Mouse (Mus musculus) limb, embryonic 15.5 days (tissue): ENCODE measurements around the gene Ubqln4. TPM values are rescaled to one million over a fixed set of nuclear protein-coding genes. Genes with fewer than 3 reads are reported as not detected.
A peak's percentile ranks its signal among the peaks of the same experiment; 100 is the strongest.
"Not testable (repeated sequence)": the region's sequence is repeated elsewhere in the genome, so short reads cannot be mapped to it uniquely, and the experiment has no call there.

Experiments
- ATAC-seq: fragments of 200-750 bp; cut with Nextera tagmentation; 2 replicates; pipeline ENCODE4 v1.8.0; 2017; ENCODE audit warnings: low read depth, moderate TSS enrichment; ENCODE audit not compliant: insufficient number of reproducible peaks, low FRiP score, low TSS enrichment
- H3K27ac ChIP-seq: fragments of 300-500 bp; sonication (generic); 2 replicates; pipeline ENCODE4 v1.5.1; 2015; ENCODE audit warnings: moderate library complexity, mild to moderate bottlenecking, inconsistent platforms
- H3K27me3 ChIP-seq: fragments of 300-500 bp; sonication (generic); 2 replicates; pipeline ENCODE4 v1.6.1; 2015; ENCODE audit warnings: inconsistent platforms
- H3K36me3 ChIP-seq: fragments of 300-500 bp; sonication (generic); 2 replicates; pipeline ENCODE4 v1.6.1; 2015; ENCODE audit warnings: inconsistent platforms
- H3K4me1 ChIP-seq: fragments of 300-500 bp; sonication (generic); 2 replicates; pipeline ENCODE4 v1.6.1; 2015; ENCODE audit warnings: inconsistent platforms
- H3K4me2 ChIP-seq: fragments of 300-500 bp; sonication (generic); 2 replicates; pipeline ENCODE4 v1.6.1; 2015; ENCODE audit warnings: mild to moderate bottlenecking, inconsistent platforms
- H3K4me3 ChIP-seq: fragments of 300-500 bp; sonication (generic); 2 replicates; pipeline ENCODE4 v1.5.1; 2015; ENCODE audit warnings: mild to moderate bottlenecking, inconsistent platforms
- H3K9ac ChIP-seq: fragments of 300-500 bp; sonication (generic); 2 replicates; pipeline ENCODE4 v1.6.1; 2015; ENCODE audit warnings: inconsistent platforms
- H3K9me3 ChIP-seq: fragments of 300-500 bp; sonication (generic); 2 replicates; pipeline ENCODE4 v1.6.1; 2016; ENCODE audit warnings: inconsistent platforms
- WGBS: fragments of 180-500 bp; shearing (Covaris S2); methylation state at CpG from one replicate; pipeline ENCODE4 v1.1.7; 2015; 5-methylcytosine and 5-hydroxymethylcytosine counted together
- polyA plus RNA-seq: library from polyadenylated mRNA; unstranded; fragments of >200 nt; fragmentation: Nextera tagmentation; extraction: Ambion mirVana; gene quantifications from 2 replicates; pipeline ENCODE4 v1.2.1, GENCODE M21; 2015

Ubqln4 gene
- polyA plus RNA-seq, 1 experiment from 2014 or later = 44.1 TPM

DNA sequence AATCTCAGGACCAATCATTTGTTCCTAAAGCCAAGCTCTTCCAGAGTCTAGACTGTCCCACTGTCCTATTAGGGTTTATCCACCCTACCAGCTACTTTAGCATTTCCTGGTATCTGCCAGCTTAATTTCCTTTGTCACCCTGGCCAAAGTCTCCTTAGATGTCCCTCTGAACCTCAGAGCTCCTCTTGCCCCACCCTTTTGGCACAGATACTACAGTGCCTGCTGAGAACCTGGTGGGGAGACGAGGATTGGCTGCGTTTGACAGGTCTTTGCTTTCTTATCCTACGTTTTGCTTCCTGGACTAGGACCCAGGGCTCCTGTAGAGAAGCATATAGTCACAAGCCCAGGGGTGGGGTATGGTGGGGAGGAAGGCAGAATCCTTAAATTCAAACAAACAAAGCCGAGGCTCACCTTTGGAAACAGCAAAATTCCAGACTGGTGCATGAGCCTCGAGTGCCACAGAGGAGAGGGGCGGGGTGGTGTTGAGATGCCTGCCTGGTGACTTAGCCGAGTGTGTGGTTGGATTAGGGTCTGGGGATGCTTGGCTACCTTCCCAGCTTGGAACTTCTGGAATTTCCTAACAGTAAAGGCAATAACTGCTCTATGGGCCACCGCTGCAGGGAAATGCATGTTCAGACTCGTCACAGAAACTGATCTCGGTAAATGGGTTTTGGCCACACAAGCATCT lies 40.5 kb downstream of the Ubqln4 start:
- 0 out of 2 replicates have a peak, but pooled peaks cover 2% of the 10 kb centered on the region for H3K36me3 ChIP-seq
- no peak overlapping the region for H3K9ac ChIP-seq
- H3K27me3 ChIP-seq = no peaks in the 10 kb centered on the region
- peaks cover 26% of the 10 kb centered on the region for H3K4me1 ChIP-seq
- H3K9me3 ChIP-seq = no peaks in the 10 kb centered on the region
- no peak for ATAC-seq
- peak overlapping the region; percentile 65; the same call in 1 of the 2 replicates for H3K27ac ChIP-seq
- H3K4me2 ChIP-seq = no peak overlapping the region
- no peak overlapping the region for H3K4me3 ChIP-seq
- WGBS = 24% methylated on average over 10 of the region's 10 CpGs

GRCm38 (mm10) chr3:88596547-88596946 lies 43.0 kb downstream of the Ubqln4 start:
- ATAC-seq, H3K36me3 ChIP-seq, H3K27ac ChIP-seq, H3K27me3 ChIP-seq, H3K4me3 ChIP-seq, H3K4me2 ChIP-seq, H3K9ac ChIP-seq, H3K9me3 ChIP-seq: not testable (repeated sequence)
- peaks cover 23% of the 10 kb centered on the region for H3K4me1 ChIP-seq
- 66% methylated on average over 4 of the region's 4 CpGs for WGBS

- WGBS = 77% methylated on average over 4 of the region's 4 CpGs
- no peaks in the 10 kb centered on the region for H3K36me3 ChIP-seq
- H3K4me3 ChIP-seq = no peak overlapping the region
- peaks cover 6% of the 10 kb centered on the region for H3K4me1 ChIP-seq
- H3K4me2 ChIP-seq = no peak overlapping the region
- no peaks in the 10 kb centered on the region for H3K27me3 ChIP-seq
- no peaks in the 10 kb centered on the region for H3K9me3 ChIP-seq
- no peak overlapping the region for H3K9ac ChIP-seq
- no peak for ATAC-seq
- no peak overlapping the region for H3K27ac ChIP-seq
These were observed 48.9 kb downstream of the Ubqln4 start for GRCm38 (mm10) chr3:88602466-88602865.

GRCm38 (mm10) chr3:88603714-88604161 lies 50.2 kb downstream of the Ubqln4 start:
- no peak overlapping the region for H3K27ac ChIP-seq
- no peaks in the 10 kb centered on the region for H3K9me3 ChIP-seq
- 22% methylated on average over 6 of the region's 6 CpGs for WGBS
- ATAC-seq = no peak; the same call in 1 of the 2 replicates
- H3K27me3 ChIP-seq = no peaks in the 10 kb centered on the region
- H3K4me3 ChIP-seq = no peak overlapping the region
- no peaks in the 10 kb centered on the region for H3K36me3 ChIP-seq
- no peak overlapping the region for H3K4me2 ChIP-seq
- H3K9ac ChIP-seq = no peak overlapping the region
- H3K4me1 ChIP-seq = peaks cover 12% of the 10 kb centered on the region

- Histone ChIP-seq H3K4me2 (no peak overlapping the region), H3K4me3 (no peak overlapping the region), H3K9ac (no peak overlapping the region), H3K27ac (no peak overlapping the region), H3K36me3 (no peaks in the 10 kb centered on the region), H3K27me3 (no peaks in the 10 kb centered on the region), H3K9me3 (no peaks in the 10 kb centered on the region), H3K4me1 (peaks cover 12% of the 10 kb centered on the region)
- 90% methylated on average over 7 of the region's 7 CpGs for WGBS
- ATAC-seq = no peak
These were observed 51.3 kb downstream of the Ubqln4 start for GRCm38 (mm10) chr3:88604863-88605262.

GRCm38 (mm10) chr3:88605666-88606065 lies 52.1 kb downstream of the Ubqln4 start, which contains the start of gene Arhgef2:
Gene Arhgef2, plus strand, starts transcription at chr3:88605966.
- H3K9ac ChIP-seq = peak within 1 kb of the TSS; percentile 11; the same call in 1 of the 2 replicates
- ATAC-seq, H3K4me2 ChIP-seq, H3K9me3 ChIP-seq, H3K4me3 ChIP-seq, H3K27me3 ChIP-seq, H3K27ac ChIP-seq, H3K36me3 ChIP-seq: not testable (repeated sequence)
- peaks cover 12% of the 10 kb centered on the region for H3K4me1 ChIP-seq
- 83% methylated on average over 2 of the region's 2 CpGs for WGBS

DNA sequence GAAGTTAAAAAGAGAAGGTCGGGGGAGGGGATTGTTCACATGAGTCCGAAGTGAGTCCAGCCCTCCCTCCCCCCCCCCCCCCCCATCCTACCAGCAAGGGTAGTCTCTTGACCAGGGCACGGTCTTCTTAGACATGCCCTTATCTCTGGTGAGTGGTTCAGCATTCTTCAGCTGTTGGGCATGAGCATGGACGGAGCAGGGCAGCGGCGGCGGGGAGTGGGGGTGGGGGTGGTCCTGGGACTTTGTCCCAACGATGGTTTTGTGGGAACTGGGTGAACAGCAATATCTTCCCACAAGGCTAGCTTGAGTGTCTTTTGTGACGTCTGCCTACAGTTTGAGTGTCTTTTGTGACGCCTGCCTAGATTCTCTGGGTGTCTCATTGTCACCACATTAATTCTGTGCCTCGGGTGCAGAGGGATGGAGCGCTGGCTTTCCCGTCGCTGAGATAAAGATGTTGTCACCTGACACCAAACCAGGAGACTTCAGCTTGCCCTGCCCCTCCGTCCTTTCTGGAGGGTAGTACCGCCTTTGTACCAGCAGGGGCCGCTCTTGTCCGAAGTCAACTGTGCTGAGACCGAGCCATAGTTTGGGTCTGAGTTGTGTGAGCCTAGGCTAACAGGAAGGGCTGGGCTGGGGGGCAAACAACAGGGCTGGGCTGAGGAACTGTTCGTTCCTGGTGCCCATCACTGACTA lies 53.7 kb downstream of the Ubqln4 start:
- no peak overlapping the region for H3K27ac ChIP-seq
- peaks cover 12% of the 10 kb centered on the region for H3K4me1 ChIP-seq
- no peaks in the 10 kb centered on the region for H3K36me3 ChIP-seq
- H3K9ac ChIP-seq = peak overlapping the region; percentile 27; the same call in 1 of the 2 replicates
- peak; percentile 82 for ATAC-seq
- H3K4me2 ChIP-seq = peak overlapping the region; percentile 43
- H3K27me3 ChIP-seq = no peaks in the 10 kb centered on the region
- H3K9me3 ChIP-seq = no peaks in the 10 kb centered on the region
- 2% methylated on average over 20 of the region's 20 CpGs for WGBS
- H3K4me3 ChIP-seq = peak overlapping the region; percentile 22

DNA sequence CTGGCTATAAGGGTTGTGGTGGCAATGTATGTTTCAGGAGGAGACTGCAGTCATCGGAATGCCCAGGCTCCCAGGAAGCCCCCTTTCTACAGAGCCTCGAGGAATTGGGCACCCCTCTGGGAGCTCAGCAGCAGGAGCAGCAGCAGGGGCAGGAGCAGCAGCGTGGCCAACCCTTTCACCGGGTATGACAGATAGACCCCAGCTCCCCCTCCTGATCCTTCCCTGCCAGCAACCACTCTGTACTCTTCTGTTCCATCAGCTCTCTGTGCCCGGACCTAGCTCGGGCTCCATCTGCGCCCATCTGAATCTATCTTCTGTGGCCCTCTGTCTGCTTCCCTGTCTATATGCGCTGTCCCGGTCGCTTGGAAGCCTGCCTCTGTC lies 54.2 kb downstream of the Ubqln4 start:
- Histone ChIP-seq H3K9me3 (no peaks in the 10 kb centered on the region), H3K27ac (no peak overlapping the region), H3K27me3 (no peaks in the 10 kb centered on the region), H3K36me3 (no peaks in the 10 kb centered on the region), H3K4me1 (peaks cover 12% of the 10 kb centered on the region), H3K4me2 (peak overlapping the region; percentile 43), H3K9ac (peak overlapping the region; percentile 27; the same call in 1 of the 2 replicates), H3K4me3 (peak overlapping the region; percentile 22)
- 0 out of 2 replicates have a peak, but pooled peaks have one; percentile 37 for ATAC-seq
- 30% methylated on average over 10 of the region's 10 CpGs for WGBS

DNA sequence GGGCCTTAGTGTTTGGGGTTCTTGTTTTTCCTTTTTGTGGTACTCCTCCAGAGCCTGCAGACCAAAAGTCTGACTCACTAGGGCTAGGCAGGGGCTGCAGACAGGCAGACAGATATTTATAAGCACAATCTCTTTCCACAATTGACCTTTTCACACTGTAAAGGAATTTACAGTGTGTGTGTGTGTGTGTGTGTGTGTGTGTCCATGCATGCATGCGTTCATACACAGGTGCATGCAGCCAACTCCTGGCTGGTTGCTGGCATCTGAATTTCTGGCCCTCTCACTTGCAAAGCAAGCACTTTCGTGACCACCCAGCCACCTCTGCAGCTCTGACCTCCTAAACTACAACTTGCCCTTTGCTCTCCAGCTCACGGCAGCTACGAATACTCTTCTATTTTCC lies 55.5 kb downstream of the Ubqln4 start:
- H3K27me3 ChIP-seq = no peaks in the 10 kb centered on the region
- H3K4me1 ChIP-seq = peaks cover 12% of the 10 kb centered on the region
- no peak overlapping the region for H3K9ac ChIP-seq
- ATAC-seq = no peak
- no peaks in the 10 kb centered on the region for H3K9me3 ChIP-seq
- 57% methylated on average over 4 of the region's 4 CpGs for WGBS
- H3K4me3 ChIP-seq = no peak overlapping the region
- H3K36me3 ChIP-seq = no peaks in the 10 kb centered on the region
- no peak overlapping the region for H3K4me2 ChIP-seq
- H3K27ac ChIP-seq = no peak overlapping the region

DNA sequence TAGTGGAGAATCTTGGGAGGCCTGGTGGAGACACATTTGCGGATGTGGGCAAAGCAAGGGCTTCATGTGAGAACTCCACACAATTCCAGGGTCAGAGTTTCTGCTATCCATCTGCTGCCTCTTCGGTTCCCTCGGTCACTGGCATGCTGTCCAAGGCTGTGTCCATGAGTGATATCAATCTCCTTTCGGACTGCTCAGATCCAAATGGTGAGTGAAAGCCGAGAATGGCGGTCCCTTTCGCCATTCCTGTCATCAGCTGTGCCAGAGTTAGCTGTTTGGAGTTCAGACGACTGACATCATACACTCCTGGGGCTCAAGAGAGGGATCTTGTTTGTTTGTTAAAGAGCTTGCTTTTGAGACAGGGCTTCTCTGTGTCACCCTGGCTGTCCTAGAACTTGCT lies 60.9 kb downstream of the Ubqln4 start:
- Histone ChIP-seq H3K4me1 (peaks cover 21% of the 10 kb centered on the region), H3K4me3 (no peak overlapping the region), H3K36me3 (no peaks in the 10 kb centered on the region), H3K9me3 (no peaks in the 10 kb centered on the region), H3K4me2 (no peak overlapping the region), H3K27ac (no peak overlapping the region), H3K9ac (no peak overlapping the region), H3K27me3 (no peaks in the 10 kb centered on the region)
- ATAC-seq = no peak
- WGBS = 71% methylated on average over 8 of the region's 8 CpGs

DNA sequence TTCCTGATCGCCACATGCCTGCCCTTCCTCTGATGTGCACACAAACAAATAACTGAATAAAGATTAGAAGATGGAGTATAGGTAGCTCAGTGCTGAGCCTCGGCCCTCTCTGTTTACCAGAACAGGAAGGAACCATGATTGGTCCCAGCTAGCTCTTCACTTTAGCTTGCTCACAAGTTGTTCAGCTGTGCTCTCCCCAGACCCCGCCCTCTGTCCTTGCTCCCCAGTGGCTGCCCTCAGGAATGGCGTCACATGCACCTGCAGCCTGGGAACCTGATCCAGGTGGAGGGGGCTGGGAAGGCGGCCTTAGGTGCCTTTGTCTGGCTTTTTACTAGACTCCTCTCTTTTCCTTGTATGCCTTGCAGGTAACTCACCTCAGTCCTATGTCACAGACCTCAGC lies 61.6 kb downstream of the Ubqln4 start:
- H3K4me3 ChIP-seq = no peak overlapping the region
- peak overlapping the region; percentile 22; the same call in 1 of the 2 replicates for H3K27ac ChIP-seq
- H3K4me2 ChIP-seq = no peak overlapping the region
- no peaks in the 10 kb centered on the region for H3K9me3 ChIP-seq
- no peaks in the 10 kb centered on the region for H3K27me3 ChIP-seq
- no peaks in the 10 kb centered on the region for H3K36me3 ChIP-seq
- no peak for ATAC-seq
- H3K9ac ChIP-seq = no peak overlapping the region
- WGBS = 57% methylated on average over 5 of the region's 5 CpGs
- peaks cover 28% of the 10 kb centered on the region for H3K4me1 ChIP-seq

DNA sequence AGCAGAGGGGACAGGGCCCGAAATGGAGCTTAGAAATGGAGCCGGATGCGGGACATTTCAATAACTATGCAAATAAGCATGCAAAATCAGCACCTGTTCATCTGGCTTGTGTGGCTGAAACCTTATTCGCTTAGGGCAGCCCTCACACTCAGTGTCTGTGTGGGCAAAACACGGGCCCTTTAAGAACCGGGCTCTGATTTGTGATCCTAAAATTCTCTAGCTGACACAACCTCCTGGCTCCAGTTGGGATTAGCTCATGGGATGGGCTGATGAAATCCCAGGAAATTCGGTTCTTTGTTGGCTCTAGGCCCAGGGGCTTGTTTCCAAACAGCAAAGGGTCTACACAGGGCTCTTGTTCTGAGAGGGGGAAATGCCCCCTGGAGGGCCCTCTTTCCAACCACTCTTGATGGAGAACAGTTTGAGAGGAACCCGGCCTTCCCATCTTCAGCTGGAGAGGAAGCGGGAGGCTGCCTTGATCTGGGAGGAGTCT lies 62.4 kb downstream of the Ubqln4 start:
- H3K9ac ChIP-seq = no peak overlapping the region
- 48% methylated on average over 9 of the region's 9 CpGs for WGBS
- H3K27ac ChIP-seq = peak overlapping the region; percentile 80
- peaks cover 37% of the 10 kb centered on the region for H3K4me1 ChIP-seq
- no peaks in the 10 kb centered on the region for H3K27me3 ChIP-seq
- 0 out of 2 replicates have a peak overlapping the region, but pooled peaks have one; percentile 26 for H3K4me2 ChIP-seq
- ATAC-seq = peak; percentile 36; the same call in 1 of the 2 replicates
- peak overlapping the region; percentile 16; the same call in 1 of the 2 replicates for H3K4me3 ChIP-seq
- H3K36me3 ChIP-seq = no peaks in the 10 kb centered on the region
- H3K9me3 ChIP-seq = no peaks in the 10 kb centered on the region
